Mouse (Mus musculus) liver, embryonic 15.5 days (tissue): ENCODE results near the gene Bmpr1b. TPM values are rescaled to one million over a fixed set of nuclear protein-coding genes. Genes with fewer than 3 reads are reported as not detected.

Source experiments
- ATAC-seq: fragments of 200-750 bp; cut with Nextera tagmentation; 2 replicates; pipeline ENCODE4 v1.8.0; 2017; ENCODE audit warnings: moderate number of reproducible peaks, mild to moderate bottlenecking, moderate library complexity; ENCODE audit not compliant: insufficient read depth
- H3K27ac ChIP-seq: fragments of 300-500 bp; sonication (generic); replicated peaks from 2 replicates; pipeline ENCODE4 v1.5.1; 2015; ENCODE audit warnings: mild to moderate bottlenecking, inconsistent platforms
- H3K27me3 ChIP-seq: fragments of 300-500 bp; sonication (generic); 2 replicates; pipeline ENCODE4 v1.6.1; 2015; ENCODE audit warnings: mild to moderate bottlenecking, inconsistent platforms
- H3K36me3 ChIP-seq: fragments of 300-500 bp; sonication (generic); replicated peaks from 2 replicates; pipeline ENCODE4 v1.6.1; 2015; ENCODE audit warnings: moderate library complexity, mild to moderate bottlenecking, inconsistent platforms
- H3K4me1 ChIP-seq: fragments of 300-500 bp; sonication (generic); replicated peaks from 2 replicates; pipeline ENCODE4 v1.6.1; 2015; ENCODE audit warnings: inconsistent platforms
- H3K4me2 ChIP-seq: fragments of 300-500 bp; sonication (generic); 2 replicates; pipeline ENCODE4 v1.6.1; 2015; ENCODE audit warnings: moderate library complexity, mild to moderate bottlenecking, inconsistent platforms
- H3K4me3 ChIP-seq: fragments of 300-500 bp; sonication (generic); replicated peaks from 2 replicates; pipeline ENCODE4 v1.5.1; 2015; ENCODE audit warnings: mild to moderate bottlenecking, inconsistent platforms
- H3K9ac ChIP-seq: fragments of 300-500 bp; sonication (generic); 2 replicates; pipeline ENCODE4 v1.6.1; 2015; ENCODE audit warnings: moderate library complexity, mild to moderate bottlenecking, inconsistent platforms
- H3K9me3 ChIP-seq: fragments of 300-500 bp; sonication (generic); replicated peaks from 2 replicates; pipeline ENCODE4 v1.6.1; 2016; ENCODE audit warnings: inconsistent platforms
- WGBS: fragments of 180-500 bp; shearing (Covaris S2); methylation state at CpG from one replicate; pipeline ENCODE4 v1.1.7; 2015; ENCODE audit warnings: mixed read lengths; ENCODE audit not compliant: insufficient replicate concordance; 5-methylcytosine and 5-hydroxymethylcytosine counted together
- polyA plus RNA-seq: library from polyadenylated mRNA; unstranded; fragments of >200 nt; fragmentation: Nextera tagmentation; extraction: Ambion mirVana; gene quantifications from 2 replicates; pipeline ENCODE4 v1.2.1, GENCODE M21; 2015

The Bmpr1b gene
- polyA plus RNA-seq, 1 experiment from 2014 or later = 0.12 TPM

DNA sequence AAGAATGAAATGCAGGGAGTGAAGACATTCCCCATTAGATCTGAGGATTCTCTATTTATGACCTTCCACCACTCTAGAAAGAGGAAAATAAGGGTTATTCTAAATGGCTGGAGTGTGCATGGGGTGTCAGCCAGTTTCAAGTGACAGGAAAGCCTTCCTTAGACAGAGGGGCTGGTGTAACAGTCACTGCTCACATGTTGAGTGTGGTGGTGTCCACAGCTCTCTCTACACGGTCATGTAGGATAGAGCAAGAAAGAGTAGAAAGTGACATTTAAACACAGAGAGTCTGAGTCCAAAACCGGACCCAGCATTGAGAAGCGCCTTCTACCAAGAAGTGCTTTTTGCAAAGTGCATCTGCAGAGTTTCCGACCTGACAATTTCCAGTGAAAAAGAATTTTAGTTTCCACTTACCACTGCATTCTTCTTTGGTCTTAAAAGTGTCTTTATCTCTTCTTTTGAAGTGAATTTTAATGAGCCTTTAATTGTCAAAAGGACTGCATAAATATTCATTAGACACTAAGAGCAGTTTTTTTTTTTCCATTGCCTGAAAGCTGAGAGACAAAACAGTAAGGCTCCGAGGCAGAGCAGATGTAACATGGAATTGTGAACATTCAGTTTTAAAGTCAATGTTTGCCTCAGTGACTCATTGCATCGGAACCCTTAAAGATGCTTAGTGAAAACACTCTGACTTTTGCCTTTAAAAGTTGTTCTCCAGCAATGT lies 263.2 kb downstream of the Bmpr1b start:
- Histone ChIP-seq H3K9ac (no peak overlapping the region), H3K9me3 (no peaks in the 10 kb centered on the region), H3K36me3 (no peaks in the 10 kb centered on the region), H3K4me1 (no peaks in the 10 kb centered on the region), H3K27me3 (no peaks in the 10 kb centered on the region), H3K4me2 (no peak overlapping the region), H3K27ac (no peak overlapping the region), H3K4me3 (no peak overlapping the region)
- ATAC-seq = no peak
- WGBS = 58% methylated on average over 6 of the region's 6 CpGs

DNA sequence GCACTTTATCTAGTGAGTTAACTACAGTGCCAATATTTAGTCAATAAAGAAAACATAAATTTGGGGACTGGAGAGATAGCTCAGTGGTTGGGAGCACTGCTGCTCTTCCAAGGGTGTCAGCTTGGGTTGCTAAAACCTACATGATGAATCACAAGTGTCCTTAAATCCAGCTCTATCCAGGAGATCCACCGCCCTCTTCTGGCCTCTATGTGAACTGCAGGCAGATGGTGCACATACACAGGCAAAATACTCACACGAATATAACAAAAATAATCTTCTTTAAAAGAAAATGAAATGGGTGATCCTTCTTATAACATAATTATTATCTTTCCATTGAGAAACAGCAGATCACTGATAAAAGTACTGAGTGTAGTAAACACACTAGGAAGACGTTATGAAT lies 268.9 kb downstream of the Bmpr1b start:
- WGBS = 59% methylated on average over 3 of the region's 3 CpGs
- H3K4me3 ChIP-seq = no peak overlapping the region
- H3K9me3 ChIP-seq = 0 out of 2 replicates have a peak, but pooled peaks cover 3% of the 10 kb centered on the region
- no peak overlapping the region for H3K27ac ChIP-seq
- no peak overlapping the region for H3K9ac ChIP-seq
- H3K36me3 ChIP-seq = no peaks in the 10 kb centered on the region
- no peak for ATAC-seq
- no peak overlapping the region for H3K4me2 ChIP-seq
- no peaks in the 10 kb centered on the region for H3K27me3 ChIP-seq
- H3K4me1 ChIP-seq = no peaks in the 10 kb centered on the region

DNA sequence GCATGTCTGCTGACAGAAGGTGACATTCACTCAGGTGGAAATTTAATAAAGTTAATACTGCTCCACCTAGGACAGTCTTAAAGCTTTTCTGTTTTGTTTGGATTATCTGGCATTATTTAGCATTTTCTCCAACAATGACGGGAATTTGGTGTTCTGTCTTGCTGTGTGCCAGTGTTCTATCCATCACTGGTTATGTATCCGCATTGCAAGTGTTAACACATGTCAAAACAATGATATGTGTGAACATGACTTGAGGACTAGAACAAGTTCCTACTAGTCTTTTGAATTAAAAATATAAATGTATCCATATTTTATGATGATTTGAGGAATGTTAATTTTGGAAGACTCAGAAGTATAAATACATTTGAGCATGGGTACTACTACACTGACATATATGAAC lies 269.7 kb downstream of the Bmpr1b start:
- H3K9me3 ChIP-seq = 0 out of 2 replicates have a peak, but pooled peaks cover 3% of the 10 kb centered on the region
- no peak for ATAC-seq
- WGBS = 68% methylated on average over 2 of the region's 2 CpGs
- no peaks in the 10 kb centered on the region for H3K36me3 ChIP-seq
- no peak overlapping the region for H3K27ac ChIP-seq
- no peak overlapping the region for H3K9ac ChIP-seq
- H3K4me1 ChIP-seq = no peaks in the 10 kb centered on the region
- H3K4me2 ChIP-seq = no peak overlapping the region
- H3K4me3 ChIP-seq = no peak overlapping the region
- no peaks in the 10 kb centered on the region for H3K27me3 ChIP-seq

DNA sequence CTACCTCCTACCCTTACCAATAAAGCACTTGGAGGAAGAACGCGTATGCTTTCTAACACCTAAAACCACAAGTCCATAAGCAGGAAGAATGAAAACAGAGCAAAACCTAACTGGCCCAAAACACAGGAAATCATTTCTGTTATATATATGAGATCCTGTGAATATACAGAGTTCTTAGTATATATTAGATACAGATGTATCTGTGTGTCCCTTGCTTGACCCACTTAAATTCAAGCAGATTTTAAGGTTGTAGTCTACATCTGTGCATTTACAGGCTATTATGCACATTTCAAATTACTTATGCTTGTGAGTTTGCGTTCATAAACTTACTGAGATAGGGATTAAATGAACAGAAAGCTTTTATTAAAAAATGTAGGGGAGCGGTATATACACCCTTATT lies 271.5 kb downstream of the Bmpr1b start:
- no peaks in the 10 kb centered on the region for H3K27me3 ChIP-seq
- no peak overlapping the region for H3K27ac ChIP-seq
- no peaks in the 10 kb centered on the region for H3K4me1 ChIP-seq
- no peak overlapping the region for H3K9ac ChIP-seq
- H3K4me2 ChIP-seq = no peak overlapping the region
- H3K36me3 ChIP-seq = no peaks in the 10 kb centered on the region
- 65% methylated on average over 4 of the region's 4 CpGs for WGBS
- no peak for ATAC-seq
- H3K4me3 ChIP-seq = no peak overlapping the region
- 0 out of 2 replicates have a peak, but pooled peaks cover 3% of the 10 kb centered on the region for H3K9me3 ChIP-seq

DNA sequence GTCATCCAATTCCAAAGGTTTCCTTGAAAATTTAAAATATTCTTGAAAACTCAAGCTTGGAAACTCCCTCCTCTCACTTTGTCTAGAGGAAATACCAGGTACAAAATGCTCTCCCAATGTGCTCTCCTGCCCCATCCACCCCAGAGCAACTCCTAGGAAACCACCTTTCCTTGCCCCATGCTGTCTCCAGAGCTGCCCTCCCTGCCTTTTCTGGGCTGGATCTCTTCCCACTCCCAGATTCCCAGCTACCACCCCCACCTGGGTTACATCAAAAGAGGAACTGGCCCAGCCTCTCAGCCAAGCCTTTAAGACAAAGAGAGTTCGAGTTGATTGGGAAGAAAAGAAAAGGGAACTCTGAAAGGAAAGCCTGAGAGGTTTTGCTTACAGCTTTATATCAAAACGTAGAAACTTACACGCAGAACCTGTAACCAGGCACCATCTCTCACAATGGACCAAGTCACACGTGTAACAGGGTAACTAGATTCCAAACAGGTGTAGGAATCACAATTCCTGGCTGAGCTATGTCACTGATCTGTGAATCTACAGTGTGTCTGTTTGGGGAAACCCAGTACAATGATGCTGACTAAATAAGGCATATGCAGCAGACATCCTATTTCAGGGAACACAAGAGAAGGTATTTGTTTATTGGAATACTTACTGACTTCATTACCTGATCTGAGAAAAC lies 272.2 kb downstream of the Bmpr1b start:
- no peak overlapping the region for H3K4me2 ChIP-seq
- H3K9me3 ChIP-seq = 0 out of 2 replicates have a peak, but pooled peaks cover 3% of the 10 kb centered on the region
- H3K27me3 ChIP-seq = no peaks in the 10 kb centered on the region
- no peak for ATAC-seq
- no peak overlapping the region for H3K27ac ChIP-seq
- H3K36me3 ChIP-seq = no peaks in the 10 kb centered on the region
- no peaks in the 10 kb centered on the region for H3K4me1 ChIP-seq
- no peak overlapping the region for H3K4me3 ChIP-seq
- 20% methylated on average over 4 of the region's 4 CpGs for WGBS
- no peak overlapping the region for H3K9ac ChIP-seq

DNA sequence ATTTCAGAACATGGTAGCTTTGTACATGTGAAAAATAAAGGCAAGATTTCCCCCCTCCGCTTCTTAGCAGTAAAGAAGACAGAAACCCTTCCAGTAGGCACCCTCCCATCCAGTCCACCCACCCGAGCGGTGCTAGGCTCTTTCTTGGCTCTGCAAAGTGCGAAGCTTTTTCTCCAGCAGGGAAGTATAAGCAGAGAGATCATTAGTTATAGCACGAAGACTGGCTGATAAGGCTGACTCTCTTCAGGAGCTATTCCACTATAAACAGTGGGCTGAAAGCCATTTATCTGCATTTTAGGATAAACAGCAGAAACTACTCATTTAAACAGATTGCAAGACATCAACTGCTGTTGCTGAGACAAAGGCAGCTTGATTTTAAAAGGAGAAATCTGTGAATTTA lies 274.1 kb downstream of the Bmpr1b start:
- Histone ChIP-seq H3K27ac (no peak overlapping the region), H3K27me3 (no peaks in the 10 kb centered on the region), H3K36me3 (no peaks in the 10 kb centered on the region), H3K4me3 (no peak overlapping the region), H3K9ac (no peak overlapping the region), H3K9me3 (no peaks in the 10 kb centered on the region), H3K4me2 (no peak overlapping the region), H3K4me1 (no peaks in the 10 kb centered on the region)
- no peak for ATAC-seq
- WGBS = 44% methylated on average over 5 of the region's 5 CpGs

DNA sequence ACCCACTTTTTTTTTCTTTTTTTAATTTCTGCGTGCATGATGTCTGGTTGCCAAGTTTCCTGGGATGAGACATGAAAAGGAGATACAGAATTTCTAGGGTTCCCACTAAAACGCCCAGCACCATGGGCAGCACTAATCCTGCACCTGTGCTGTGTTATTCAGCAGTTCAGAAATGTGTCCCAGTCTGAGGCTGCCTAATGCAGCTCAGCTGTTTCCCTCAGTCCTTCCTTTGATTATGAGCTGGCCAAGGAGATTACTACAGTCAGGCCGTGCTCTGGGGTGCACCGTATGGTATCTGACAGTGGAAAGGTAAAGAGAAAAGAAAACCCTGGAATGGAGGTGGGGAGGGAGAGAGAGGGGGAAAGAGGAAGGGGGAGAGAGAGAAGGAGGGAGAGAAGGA lies 278.6 kb downstream of the Bmpr1b start:
- H3K36me3 ChIP-seq = no peaks in the 10 kb centered on the region
- no peak overlapping the region for H3K27ac ChIP-seq
- H3K4me1 ChIP-seq = no peaks in the 10 kb centered on the region
- ATAC-seq = no peak
- H3K9ac ChIP-seq = no peak overlapping the region
- WGBS = 41% methylated on average over 4 of the region's 4 CpGs
- no peak overlapping the region for H3K4me3 ChIP-seq
- H3K9me3 ChIP-seq = no peaks in the 10 kb centered on the region
- H3K4me2 ChIP-seq = no peak overlapping the region
- H3K27me3 ChIP-seq = no peaks in the 10 kb centered on the region

DNA sequence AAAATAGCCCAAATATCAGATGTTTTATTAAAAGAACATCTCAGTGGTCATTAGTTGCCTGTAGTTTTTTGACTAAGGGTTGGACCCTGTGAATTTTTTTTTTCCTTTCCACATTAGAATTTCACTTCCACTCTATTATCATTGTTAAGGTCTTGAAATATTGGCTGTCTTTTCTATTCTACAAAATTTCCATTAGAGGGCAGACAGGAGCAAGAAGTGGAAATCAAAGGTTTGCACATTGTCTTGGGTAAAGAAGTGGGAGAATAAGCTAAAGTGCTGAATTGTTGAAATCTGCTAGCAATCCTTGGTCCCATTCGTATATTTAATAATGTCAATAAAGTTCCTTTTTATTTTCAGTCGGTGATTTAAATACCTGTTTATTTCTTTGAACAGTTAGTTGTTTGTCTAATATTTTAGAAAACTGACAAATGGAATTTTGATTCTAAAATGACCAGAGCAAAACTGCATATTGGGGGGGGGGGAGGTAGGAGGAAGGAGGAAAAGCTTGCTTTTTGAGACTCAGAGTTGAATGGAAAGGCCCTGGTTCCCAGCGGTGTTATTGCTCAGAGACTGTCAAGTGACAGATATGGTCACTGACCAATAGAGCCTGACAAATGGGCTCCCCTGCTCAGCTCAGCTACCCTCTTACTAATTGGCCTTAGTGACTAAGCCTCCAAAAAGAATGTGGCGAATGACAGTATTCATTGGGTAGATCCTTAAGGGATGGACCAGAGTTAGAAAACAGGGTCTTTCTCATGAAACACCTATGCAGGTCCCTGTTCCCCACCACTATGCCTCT lies 281.6 kb downstream of the Bmpr1b start:
- Histone ChIP-seq H3K9ac (no peak overlapping the region), H3K9me3 (no peaks in the 10 kb centered on the region), H3K4me2 (no peak overlapping the region), H3K4me1 (no peaks in the 10 kb centered on the region), H3K36me3 (no peaks in the 10 kb centered on the region), H3K27ac (no peak overlapping the region), H3K4me3 (no peak overlapping the region), H3K27me3 (no peaks in the 10 kb centered on the region)
- ATAC-seq = no peak
- 50% methylated on average over 4 of the region's 4 CpGs for WGBS

DNA sequence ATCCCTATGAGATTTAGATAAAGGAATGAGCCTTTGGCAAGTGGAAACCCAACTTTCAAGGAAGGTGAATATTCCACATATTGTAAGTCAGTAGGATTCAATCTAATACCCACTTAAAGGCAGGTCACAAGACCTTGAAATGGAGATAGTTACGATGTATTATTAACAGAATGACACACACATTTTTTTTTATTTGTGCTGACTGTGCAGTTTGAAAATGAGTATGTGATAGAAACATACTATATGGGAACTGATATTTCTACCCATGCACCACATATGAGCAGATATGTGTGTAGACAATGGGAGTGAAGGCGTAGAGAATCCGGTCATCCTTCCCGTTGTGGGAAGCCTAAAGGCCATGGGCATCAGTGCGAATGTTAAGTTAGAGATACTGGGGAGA lies 285.0 kb downstream of the Bmpr1b start:
- Histone ChIP-seq H3K27ac (no peak overlapping the region), H3K4me2 (no peak overlapping the region), H3K4me1 (no peaks in the 10 kb centered on the region), H3K4me3 (no peak overlapping the region), H3K9ac (no peak overlapping the region), H3K9me3 (no peaks in the 10 kb centered on the region), H3K36me3 (no peaks in the 10 kb centered on the region), H3K27me3 (no peaks in the 10 kb centered on the region)
- 76% methylated on average over 5 of the region's 5 CpGs for WGBS
- ATAC-seq = no peak

DNA sequence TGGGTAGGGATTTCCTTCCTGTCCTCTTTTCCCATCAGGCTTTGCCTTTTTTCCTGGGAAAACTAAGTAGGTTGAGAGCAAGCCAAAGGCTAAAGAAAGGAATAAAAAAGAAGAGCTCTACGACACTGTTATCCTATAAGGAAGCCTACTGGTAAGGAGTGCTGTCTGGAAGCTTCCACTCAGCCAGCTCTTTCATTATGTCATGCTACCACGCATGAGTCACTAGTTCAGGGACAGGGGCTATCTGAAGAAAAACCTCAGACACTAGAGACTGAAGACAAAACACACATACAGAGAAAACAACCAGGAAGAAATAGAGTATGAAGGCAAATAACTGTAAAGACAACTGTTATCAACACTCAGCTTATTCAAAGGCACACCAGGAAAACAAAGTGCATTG lies 286.7 kb downstream of the Bmpr1b start:
- Histone ChIP-seq H3K4me2 (no peak overlapping the region), H3K9me3 (no peaks in the 10 kb centered on the region), H3K4me1 (no peaks in the 10 kb centered on the region), H3K36me3 (no peaks in the 10 kb centered on the region), H3K4me3 (no peak overlapping the region), H3K9ac (no peak overlapping the region), H3K27me3 (no peaks in the 10 kb centered on the region), H3K27ac (no peak overlapping the region)
- 48% methylated on average over 2 of the region's 2 CpGs for WGBS
- ATAC-seq = no peak

DNA sequence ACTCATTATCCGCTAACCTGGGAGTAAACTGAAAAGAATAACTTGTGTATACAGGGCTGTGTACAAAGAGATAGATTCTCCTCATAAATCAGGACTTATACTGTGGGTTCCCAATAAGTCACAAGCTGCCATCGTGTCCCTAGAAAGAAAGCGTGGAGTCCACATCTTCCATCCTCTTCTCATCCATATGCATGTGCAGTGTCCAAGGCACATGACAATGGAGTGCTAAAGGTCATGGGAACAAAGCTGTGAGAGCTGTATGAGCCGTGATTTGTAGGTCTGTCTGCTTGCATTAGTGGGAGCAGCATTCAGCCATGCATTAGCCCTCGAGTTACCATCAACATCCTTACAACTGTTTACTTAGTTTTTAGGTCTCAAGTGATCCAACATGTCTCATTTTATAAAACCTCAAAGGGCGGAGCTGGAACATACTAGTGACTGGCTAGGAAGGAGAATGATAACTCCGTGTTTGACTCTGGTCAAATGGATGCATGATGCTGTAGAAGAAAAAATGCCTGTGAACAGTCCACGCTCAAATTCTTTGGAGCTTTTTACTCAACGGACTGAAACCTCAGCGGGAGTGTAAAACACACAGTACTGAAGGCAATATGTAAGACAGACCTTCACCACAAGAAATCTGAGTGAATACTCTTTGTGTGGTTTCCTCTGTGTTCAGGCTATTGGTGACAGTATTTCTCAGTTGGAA lies 296.7 kb downstream of the Bmpr1b start:
- Histone ChIP-seq H3K9ac (no peak overlapping the region), H3K36me3 (no peaks in the 10 kb centered on the region), H3K27me3 (no peaks in the 10 kb centered on the region), H3K4me2 (no peak overlapping the region), H3K27ac (no peak overlapping the region), H3K4me3 (no peak overlapping the region), H3K9me3 (no peaks in the 10 kb centered on the region), H3K4me1 (no peaks in the 10 kb centered on the region)
- ATAC-seq = no peak
- 59% methylated on average over 10 of the region's 10 CpGs for WGBS
